Mouse (Mus musculus) liver, postnatal 0 days (tissue): ENCODE data around the gene Cfap298.

Experiments
- CTCF ChIP-seq: sonication (generic); IDR thresholded peaks from 2 replicates; pipeline ENCODE4 v1.5.1; 2016; ENCODE audit warnings: antibody characterized with exemption, low read depth
- EP300 ChIP-seq: IDR thresholded peaks from 2 replicates; pipeline ENCODE4 v1.6.1; 2016; ENCODE audit warnings: antibody characterized with exemption, low read depth, mild to moderate bottlenecking

DNA sequence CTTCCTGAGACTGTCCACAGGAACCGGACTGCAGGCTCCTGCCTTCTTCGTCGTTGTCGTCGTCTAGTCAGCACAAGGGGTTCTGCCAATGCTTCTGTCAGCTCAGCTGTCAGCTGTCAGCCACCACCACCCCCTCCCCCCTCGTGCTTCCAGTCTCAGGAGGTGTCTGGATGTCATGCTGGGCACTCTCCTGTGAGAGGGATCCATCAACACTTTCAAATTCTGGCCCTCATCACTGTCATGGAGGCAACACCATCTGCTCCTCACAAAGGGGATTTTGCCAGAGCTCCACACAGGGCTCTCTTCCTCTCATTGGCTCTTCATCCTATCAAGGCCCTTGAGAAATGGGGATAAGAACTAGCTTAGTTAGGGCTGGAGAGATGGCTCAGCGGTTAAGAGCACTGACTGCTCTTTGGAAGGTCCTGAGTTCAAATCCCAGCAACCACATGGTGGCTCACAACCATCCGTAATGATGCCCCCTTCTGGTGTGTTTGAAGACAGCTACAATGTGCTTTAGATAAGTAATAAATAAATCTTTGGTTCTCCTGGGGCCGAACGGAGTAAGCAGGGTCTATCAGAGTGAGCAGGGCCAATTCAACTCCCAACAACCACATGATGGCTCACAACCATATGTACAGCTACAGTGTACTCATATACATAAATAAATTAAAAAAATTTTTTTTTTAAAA lies 13.3 kb downstream of the Cfap298 start:
- TF ChIP-seq CTCF (no peak), EP300 (no peak)
